Mouse (Mus musculus): ENCODE results near the gene Ccdc18.

Ccdc18 gene

GRCm38 (mm10) chr5:108132441-108133243, at the start of gene Ccdc18, which contains the start of gene Tmed5:
Gene Ccdc18 (plus strand): TSS chr5:108132875.
Gene Tmed5 (minus strand): TSS chr5:108132620.
- ChIA-PET POLR2A (interaction anchor here in 1 of 4 experiments (0.9 to 1.1 kb wide), 2 partner anchors 67 kb away, joined by 3 read pairs; partner anchors contain the start of gene Mtf2), CTCF (no interaction called here)

- ChIA-PET CTCF (interaction anchor here in 1 of 4 experiments (1.1 kb wide), 1 partner anchor 42 kb away, joined by 5 read pairs; no protein-coding TSS in a partner anchor), POLR2A (interaction anchor here in 3 of 4 experiments (0.7 to 25.0 kb wide), 18 partner anchors 6 to 121 kb away, joined by 3 to 1243 read pairs (median 9); partner anchors contain the start of gene Mtf2 (in 2 of the 3))
These were observed 47.2 kb upstream of the Ccdc18 start for GRCm38 (mm10) chr5:108085440-108085839.

DNA sequence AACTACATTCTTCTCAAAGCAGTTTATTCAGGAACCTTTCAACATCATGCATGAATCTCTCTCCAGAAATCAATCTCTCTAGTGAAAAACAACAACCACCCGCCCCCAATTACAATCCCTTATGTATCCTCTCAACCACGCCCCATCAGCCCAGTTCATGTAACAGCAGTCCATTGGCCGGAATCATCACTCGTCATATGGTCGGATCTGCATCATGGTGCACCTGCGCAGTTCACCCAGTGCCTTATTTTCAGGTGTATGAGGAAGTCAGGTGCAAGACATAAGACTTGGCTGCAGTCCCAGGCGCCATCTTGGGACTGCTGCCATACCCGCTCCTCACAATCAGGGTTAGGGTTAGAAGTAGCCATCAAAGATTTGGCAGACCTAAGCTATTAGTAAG, 39.9 kb upstream of the Ccdc18 start:
- ChIA-PET POLR2A (interaction anchor here in 3 of 4 experiments (1.0 to 25.0 kb wide), 28 partner anchors 10 to 184 kb away, joined by 3 to 1243 read pairs (median 10); partner anchors contain the start of gene Mtf2 (in 3 of the 3)), CTCF (interaction anchor here in 2 of 4 experiments (1.5 to 1.6 kb wide), 2 partner anchors 15 to 58 kb away, joined by 3 read pairs; no protein-coding TSS in a partner anchor)

DNA sequence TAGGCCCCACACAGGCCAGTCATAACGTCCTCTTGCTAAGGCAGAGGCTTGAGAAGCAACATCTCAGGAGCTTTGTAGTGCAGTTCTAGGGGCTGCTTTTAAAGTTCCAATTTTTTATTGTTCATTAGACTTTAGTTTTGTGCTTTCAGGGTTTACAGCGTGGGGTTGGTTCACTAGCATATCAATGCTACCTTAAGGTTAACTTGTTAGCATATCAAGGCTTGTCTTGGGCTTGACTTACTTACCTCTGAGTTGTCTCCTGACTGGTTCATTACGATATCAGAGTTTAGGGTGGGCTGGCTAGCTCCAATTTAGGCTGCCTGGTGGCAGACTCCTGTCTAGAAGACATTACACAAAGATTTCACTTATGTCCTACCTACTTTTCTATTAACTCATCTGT, 35.0 kb upstream of the Ccdc18 start:
- POLR2A ChIA-PET, result interaction anchor here (0.6 to 4.1 kb wide), 52 partner anchors 8 to 125 kb away, joined by 3 to 44 read pairs (median 5); partner anchors contain the start of gene Mtf2 (in 3 of the 4)

GRCm38 (mm10) chr5:108100196-108100595, 32.5 kb upstream of the Ccdc18 start:
- POLR2A ChIA-PET, result interaction anchor here in 2 of 4 experiments (0.6 to 6.7 kb wide), 12 partner anchors 7 to 66 kb away, joined by 3 to 95 read pairs (median 4); partner anchors contain the start of gene Mtf2 (in 1 of the 2)
- CTCF ChIA-PET, result no interaction called here

More for the DNA sequence above, 35.0 kb upstream of the Ccdc18 start:
- CTCF ChIA-PET, result interaction anchor here in 1 of 4 experiments (0.8 to 0.9 kb wide), 2 partner anchors 11 to 22 kb away, joined by 3 read pairs; no protein-coding TSS in a partner anchor

DNA sequence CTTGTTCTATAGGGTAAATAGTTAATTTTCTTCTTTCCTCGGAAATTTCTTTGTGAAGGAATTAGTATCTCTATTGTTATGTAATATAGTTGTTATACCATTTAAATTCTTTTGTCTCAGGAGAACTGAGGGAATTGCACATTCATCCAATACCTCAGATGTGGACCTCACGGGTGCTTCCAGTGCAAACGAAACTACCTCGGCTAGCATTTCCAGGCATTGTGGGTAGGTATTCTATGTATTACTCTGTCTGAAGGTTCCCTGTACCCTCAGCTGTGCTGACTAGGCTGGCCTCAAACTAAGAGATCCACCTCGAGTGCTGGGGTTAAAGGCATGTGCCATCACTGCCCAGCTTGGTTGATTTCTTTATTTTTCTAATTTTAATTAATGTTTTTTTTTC, 28.4 kb upstream of the Ccdc18 start:
- ChIA-PET CTCF (interaction anchor here (0.7 to 1.8 kb wide), 6 partner anchors 16 to 179 kb away, joined by 3 to 5 read pairs (median 3); no protein-coding TSS in a partner anchor), POLR2A (interaction anchor here (0.6 to 6.7 kb wide), 33 partner anchors 9 to 69 kb away, joined by 3 to 95 read pairs (median 8); partner anchors contain the start of gene Mtf2 (in 2 of the 4))

DNA sequence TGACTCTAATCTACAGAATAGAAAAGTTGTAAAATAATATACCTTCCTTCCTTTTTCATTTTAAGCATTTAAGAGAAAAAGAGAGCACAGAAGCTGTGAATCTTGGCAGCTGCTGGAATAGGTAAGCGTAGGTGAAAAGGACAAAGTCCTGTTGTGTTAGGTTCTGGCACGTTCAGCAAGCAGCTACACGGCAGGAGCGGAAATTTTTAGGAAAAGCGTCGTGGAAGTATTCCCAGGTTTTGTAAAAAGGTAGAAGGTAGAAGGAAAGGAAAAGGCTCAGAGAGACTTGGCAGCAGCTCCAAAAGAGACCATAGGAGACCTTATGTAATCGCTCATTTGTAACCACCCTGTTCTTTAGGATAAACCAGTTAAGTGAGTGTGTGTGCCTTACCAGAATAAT, 23.3 kb upstream of the Ccdc18 start:
- ChIA-PET POLR2A (interaction anchor here (0.7 to 3.6 kb wide), 21 partner anchors 8 to 75 kb away, joined by 3 to 39 read pairs (median 6); partner anchors contain the start of gene Mtf2 (in 2 of the 4)), CTCF (interaction anchor here in 2 of 4 experiments (0.6 to 0.9 kb wide), 2 partner anchors 18 to 75 kb away, joined by 3 read pairs; no protein-coding TSS in a partner anchor)

GRCm38 (mm10) chr5:108117693-108118092, 15.0 kb upstream of the Ccdc18 start:
- CTCF ChIA-PET, result no interaction called here
- POLR2A ChIA-PET, result interaction anchor here (0.5 to 3.9 kb wide), 25 partner anchors 8 to 178 kb away, joined by 3 to 43 read pairs (median 4); partner anchors contain the start of gene Mtf2 (in 3 of the 4)

- CTCF ChIA-PET, result interaction anchor here (0.6 to 1.4 kb wide), 13 partner anchors 10 to 675 kb away, joined by 3 to 14 read pairs (median 4); no protein-coding TSS in a partner anchor
- POLR2A ChIA-PET, result interaction anchor here (0.7 to 5.0 kb wide), 45 partner anchors 9 to 548 kb away, joined by 3 to 32 read pairs (median 4); partner anchors contain the start of genes Mtf2 (in 2 of the 4) and Dgkq (in 1 of the 4)
These were observed 12.3 kb upstream of the Ccdc18 start for GRCm38 (mm10) chr5:108120221-108120900.

- CTCF ChIA-PET, result no interaction called here
These were observed 730 bp upstream of the Ccdc18 start for GRCm38 (mm10) chr5:108131849-108132440.

GRCm38 (mm10) chr5:108152592-108152991, 19.9 kb downstream of the Ccdc18 start:
- POLR2A ChIA-PET, result interaction anchor here in 2 of 4 experiments (0.9 to 1.3 kb wide), 3 partner anchors 9 to 102 kb away, joined by 3 to 4 read pairs (median 3); no protein-coding TSS in a partner anchor
- CTCF ChIA-PET, result no interaction called here

More at GRCm38 (mm10) chr5:108131849-108132440, 730 bp upstream of the Ccdc18 start:
- POLR2A ChIA-PET, result interaction anchor here in 2 of 4 experiments (1.0 to 1.9 kb wide), 7 partner anchors 9 to 66 kb away, joined by 3 to 12 read pairs (median 4); partner anchors contain the start of gene Mtf2 (in 1 of the 2)

DNA sequence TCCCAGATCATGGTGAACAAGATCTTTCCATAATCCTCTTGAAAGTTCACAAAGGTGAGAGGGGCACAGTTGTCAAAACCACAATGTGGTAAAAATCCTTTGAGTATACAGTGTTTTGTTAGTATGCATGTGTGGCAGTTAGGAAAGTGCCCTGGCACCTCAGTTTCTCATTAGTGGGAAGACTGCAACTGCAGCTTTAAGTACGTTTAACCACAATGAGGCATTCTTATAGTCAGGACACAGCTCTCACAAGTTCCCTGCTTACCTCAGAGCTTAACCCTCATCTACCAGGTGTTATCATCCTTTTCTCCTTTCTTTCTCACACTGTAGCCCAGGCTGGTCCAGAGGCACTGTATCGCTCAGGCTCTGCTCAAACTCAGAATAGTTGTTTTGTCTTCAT, 28.1 kb downstream of the Ccdc18 start:
- ChIA-PET CTCF (interaction anchor here in 2 of 4 experiments (0.6 to 1.6 kb wide), 3 partner anchors 127 to 130 kb away, joined by 3 to 8 read pairs (median 4); no protein-coding TSS in a partner anchor), POLR2A (interaction anchor here in 1 of 4 experiments (1.3 kb wide), 2 partner anchors 9 to 130 kb away, joined by 4 read pairs; no protein-coding TSS in a partner anchor)

GRCm38 (mm10) chr5:108163695-108164094, 31.0 kb downstream of the Ccdc18 start:
- ChIA-PET POLR2A (interaction anchor here in 1 of 4 experiments (0.5 to 1.0 kb wide), 2 partner anchors 36 to 129 kb away, joined by 3 to 4 read pairs; no protein-coding TSS in a partner anchor), CTCF (interaction anchor here (0.6 to 2.2 kb wide), 16 partner anchors 12 to 1474 kb away, joined by 3 to 14 read pairs (median 3); partner anchors contain the start of gene Dr1 (in 1 of the 4))

DNA sequence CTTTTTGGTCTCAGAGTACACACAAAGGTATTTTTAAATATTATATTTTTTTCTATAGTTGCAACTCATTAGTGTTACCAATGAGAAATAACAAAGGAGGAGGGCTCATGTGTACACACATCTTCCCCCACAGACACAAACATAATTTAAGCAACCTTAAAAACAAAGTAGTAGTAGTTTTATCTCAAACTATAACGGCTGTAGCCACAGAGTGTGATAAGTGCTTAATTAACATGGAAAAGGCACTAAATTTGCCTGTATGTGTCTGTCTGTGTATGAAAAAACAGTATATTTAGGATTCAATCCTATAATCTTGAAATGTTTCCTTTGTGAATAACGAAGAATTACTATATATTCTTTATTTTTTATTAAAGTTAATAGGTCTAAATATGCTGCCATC, 51.4 kb downstream of the Ccdc18 start:
- POLR2A ChIA-PET, result interaction anchor here in 1 of 4 experiments (0.6 kb wide), 1 partner anchor 303 kb away, joined by 3 read pairs; no protein-coding TSS in a partner anchor

DNA sequence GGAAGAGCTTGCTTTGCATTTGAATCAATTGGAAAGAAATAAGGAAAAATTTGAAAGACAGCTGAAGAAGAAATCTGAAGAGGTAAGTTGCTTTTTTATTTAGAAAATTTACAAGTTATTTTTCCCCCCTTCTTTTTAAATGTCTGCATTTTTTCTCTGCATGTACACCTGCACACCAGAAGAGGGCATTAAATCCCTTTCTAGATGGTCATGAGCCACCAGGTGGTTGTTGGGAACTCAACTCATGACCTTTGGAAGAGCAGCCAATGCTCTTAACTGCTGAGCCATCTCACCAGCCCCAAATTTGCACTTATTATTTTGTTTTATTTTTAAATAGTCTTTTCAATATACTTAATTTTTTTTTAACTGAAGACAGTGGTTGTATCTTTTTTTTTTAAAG, 56.3 kb downstream of the Ccdc18 start:
- ChIA-PET CTCF (interaction anchor here in 1 of 4 experiments (0.7 kb wide), 1 partner anchor 227 kb away, joined by 3 read pairs; no protein-coding TSS in a partner anchor), POLR2A (interaction anchor here in 1 of 4 experiments (1.1 kb wide), 1 partner anchor 123 kb away, joined by 3 read pairs; the partner anchor contains the start of gene Mtf2)

More for the DNA sequence above, 51.4 kb downstream of the Ccdc18 start:
- CTCF ChIA-PET, result no interaction called here

DNA sequence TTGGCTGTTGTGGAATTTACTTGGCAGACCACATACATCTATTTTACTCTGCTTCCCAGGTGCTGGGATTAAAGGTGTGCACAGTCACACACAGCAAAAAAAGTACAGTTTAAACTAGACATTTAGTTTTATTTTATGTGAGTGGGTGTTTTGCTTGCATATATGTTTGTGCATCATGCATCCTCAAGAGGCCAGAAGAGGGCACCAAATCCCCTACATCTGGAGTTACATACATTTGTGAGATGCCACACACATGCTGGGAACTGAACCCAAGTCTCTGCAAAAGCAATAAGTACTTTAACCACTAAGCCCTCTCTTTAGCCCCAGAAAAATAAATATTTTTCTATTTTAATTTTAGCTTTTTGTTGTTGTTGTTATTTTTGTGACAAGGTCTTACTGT, 73.3 kb downstream of the Ccdc18 start:
- CTCF ChIA-PET, result interaction anchor here in 2 of 4 experiments (0.8 to 1.2 kb wide), 2 partner anchors 172 to 463 kb away, joined by 3 read pairs; partner anchors contain the start of gene Dgkq (in 1 of the 2)

GRCm38 (mm10) chr5:108211512-108211911, 78.8 kb downstream of the Ccdc18 start:
- POLR2A ChIA-PET, result no interaction called here
- CTCF ChIA-PET, result no interaction called here

More for the DNA sequence above, 73.3 kb downstream of the Ccdc18 start:
- POLR2A ChIA-PET, result no interaction called here
